Mouse (Mus musculus) MEL (cell line): Measurements from ENCODE around the gene Poldip3. TPM values are rescaled to one million over a fixed set of nuclear protein-coding genes. Genes with fewer than 3 reads are reported as not detected.

ENCODE experiments used
- DNase-seq: peaks from one replicate; pipeline ENCODE4 v3.0.0; 2011; ENCODE audit warnings: low read depth, low spot score
- H3K27ac ChIP-seq: 2 replicates; pipeline ENCODE4 v1.5.1; 2012; ENCODE audit warnings: low read depth, mild to moderate bottlenecking, control low read depth, low read length, moderate library complexity; ENCODE audit not compliant: control insufficient read depth
- H3K27me3 ChIP-seq, 2 experiments: fragments of 150-350 bp in 1 of 2; sonication (generic) in 1 of 2; 2 replicates each; pipeline ENCODE4 v1.6.1; 2012; ENCODE audit warnings: low read length in 2 of 2, mild to moderate bottlenecking in 2 of 2, improper control_type of control experiment in 1 of 2, moderate library complexity in 1 of 2; ENCODE audit not compliant: insufficient read depth in 2 of 2, control insufficient read depth in 1 of 2
- H3K36me3 ChIP-seq, 2 experiments: 2 replicates each; pipeline ENCODE4 v1.6.1; 2012 to 2014; ENCODE audit warnings: low read length in 2 of 2, improper control_type of control experiment in 1 of 2, inconsistent platforms in 1 of 2, mild to moderate bottlenecking in 1 of 2; ENCODE audit not compliant: insufficient read depth in 2 of 2, control insufficient read depth in 1 of 2
- H3K4me1 ChIP-seq, 2 experiments: fragments of 150-350 bp in 1 of 2; sonication (generic) in 1 of 2; 2 replicates each; pipeline ENCODE4 v1.6.1; 2012; ENCODE audit warnings: low read length in 2 of 2, improper control_type of control experiment in 1 of 2, mild to moderate bottlenecking in 1 of 2; ENCODE audit not compliant: insufficient read depth in 2 of 2, control insufficient read depth in 1 of 2
- H3K4me3 ChIP-seq, 2 experiments: fragments of 150-350 bp in 1 of 2; sonication (generic) in 1 of 2; 2 replicates each; pipeline ENCODE4 v1.5.1; 2012; ENCODE audit warnings: low read depth in 2 of 2, low read length in 2 of 2, mild to moderate bottlenecking in 2 of 2, moderate library complexity in 2 of 2, control low read depth in 1 of 2, improper control_type of control experiment in 1 of 2; ENCODE audit not compliant: control insufficient read depth in 1 of 2, insufficient read depth in 1 of 2
- H3K79me2 ChIP-seq: 2 replicates; pipeline ENCODE4 v1.6.1; 2012; ENCODE audit warnings: mild to moderate bottlenecking, low read length, moderate library complexity; ENCODE audit not compliant: control insufficient read depth, poor library complexity, insufficient read depth
- H3K9ac ChIP-seq: 2 replicates; pipeline ENCODE4 v1.6.1; 2012; ENCODE audit warnings: low read depth, mild to moderate bottlenecking, control low read depth, low read length, moderate library complexity; ENCODE audit not compliant: control insufficient read depth, poor library complexity, severe bottlenecking
- H3K9me3 ChIP-seq: fragments of 150-350 bp; sonication (generic); replicated peaks from 2 replicates; pipeline ENCODE4 v1.6.1; 2012; ENCODE audit warnings: mild to moderate bottlenecking, low read length, improper control_type of control experiment, moderate library complexity; ENCODE audit not compliant: insufficient read depth
- BHLHE40 ChIP-seq: IDR thresholded peaks from 2 replicates; pipeline ENCODE4 v1.6.1; 2012; ENCODE audit warnings: low read depth, mild to moderate bottlenecking, inconsistent platforms, low read length, improper control_type of control experiment, borderline replicate concordance
- CHD1 ChIP-seq: IDR thresholded peaks from 2 replicates; pipeline ENCODE4 v1.6.1; 2012; ENCODE audit warnings: low read depth, mild to moderate bottlenecking, inconsistent platforms, low read length, improper control_type of control experiment
- CHD2 ChIP-seq: IDR thresholded peaks from 2 replicates; pipeline ENCODE4 v1.6.1; 2011; ENCODE audit warnings: low read length, improper control_type of control experiment
- CTCF ChIP-seq, 3 experiments: IDR thresholded peaks in 2 of 3; conservative IDR thresholded peaks in 1 of 3; 2 replicates each; pipeline ENCODE4 v1.5.1; 2011 to 2012; ENCODE audit warnings: low read length in 3 of 3, low read depth in 2 of 3, mild to moderate bottlenecking in 2 of 3, improper control_type of control experiment in 1 of 3, inconsistent platforms in 1 of 3, mixed read lengths in 1 of 3, moderate library complexity in 1 of 3; ENCODE audit not compliant: control insufficient read depth in 1 of 3, insufficient read depth in 1 of 3, poor library complexity in 1 of 3, severe bottlenecking in 1 of 3
- EP300 ChIP-seq, 2 experiments: IDR thresholded peaks; 2 replicates each; pipeline ENCODE4 v1.6.1; 2011; ENCODE audit warnings: improper control_type of control experiment in 2 of 2, low read length in 2 of 2, low read depth in 1 of 2, mild to moderate bottlenecking in 1 of 2
- HCFC1 ChIP-seq: IDR thresholded peaks from 2 replicates; pipeline ENCODE4 v1.6.1; 2012; ENCODE audit warnings: low read depth, mild to moderate bottlenecking, inconsistent platforms, low read length, improper control_type of control experiment, moderate library complexity
- JUND ChIP-seq: IDR thresholded peaks from 2 replicates; pipeline ENCODE4 v1.6.1; 2011; ENCODE audit warnings: low read depth, mild to moderate bottlenecking, improper control_type of control experiment, low read length
- KAT2A ChIP-seq: conservative IDR thresholded peaks from 2 replicates; pipeline ENCODE4 v1.6.1; 2012; ENCODE audit warnings: low read depth, low read length, improper control_type of control experiment, inconsistent platforms
- MEF2A ChIP-seq: IDR thresholded peaks from 2 replicates; pipeline ENCODE4 v1.6.1; 2014; ENCODE audit warnings: low read depth, mild to moderate bottlenecking, inconsistent platforms, low read length, improper control_type of control experiment; ENCODE audit not compliant: poor library complexity, insufficient replicate concordance, severe bottlenecking; ENCODE audit errors: extremely low read depth
- MXI1 ChIP-seq: IDR thresholded peaks from 2 replicates; pipeline ENCODE4 v1.6.1; 2011; ENCODE audit warnings: mild to moderate bottlenecking, low read depth, low read length, improper control_type of control experiment
- MYB ChIP-seq: IDR thresholded peaks from 2 replicates; pipeline ENCODE4 v1.6.1; 2011; ENCODE audit warnings: mild to moderate bottlenecking, low read depth, low read length, improper control_type of control experiment
- MYC ChIP-seq: IDR thresholded peaks from 2 replicates; pipeline ENCODE4 v1.6.1; 2011; ENCODE audit warnings: low read depth, mild to moderate bottlenecking, low read length, improper control_type of control experiment, moderate library complexity
- NELFE ChIP-seq: IDR thresholded peaks from 2 replicates; pipeline ENCODE4 v1.6.1; 2011; ENCODE audit warnings: low read depth, low read length, improper control_type of control experiment
- POLR2A ChIP-seq, 2 experiments: IDR thresholded peaks; 2 replicates each; pipeline ENCODE4 v1.6.1; 2011 to 2012; ENCODE audit warnings: low read length in 2 of 2, mild to moderate bottlenecking in 2 of 2, control low read depth in 1 of 2, improper control_type of control experiment in 1 of 2, low read depth in 1 of 2, moderate library complexity in 1 of 2; ENCODE audit not compliant: control insufficient read depth in 1 of 2, insufficient read depth in 1 of 2, poor library complexity in 1 of 2
- POLR2AphosphoS5 ChIP-seq: IDR thresholded peaks from 2 replicates; pipeline ENCODE4 v1.6.1; 2012; ENCODE audit warnings: low read depth, borderline replicate concordance, mild to moderate bottlenecking, inconsistent platforms, low read length, moderate library complexity, mixed read lengths
- RAD21 ChIP-seq: IDR thresholded peaks from 2 replicates; pipeline ENCODE4 v1.6.1; 2011; ENCODE audit warnings: mild to moderate bottlenecking, low read depth, low read length, improper control_type of control experiment
- SIN3A ChIP-seq: IDR thresholded peaks from 2 replicates; pipeline ENCODE4 v1.6.1; 2012; ENCODE audit warnings: low read length, improper control_type of control experiment, inconsistent platforms
- UBTF ChIP-seq: IDR thresholded peaks from 2 replicates; pipeline ENCODE4 v1.6.1; 2012; ENCODE audit warnings: low read depth, mild to moderate bottlenecking, inconsistent platforms, low read length, improper control_type of control experiment, moderate library complexity, borderline replicate concordance; ENCODE audit not compliant: insufficient read depth
- USF2 ChIP-seq, 2 experiments: IDR thresholded peaks; 2 replicates each; pipeline ENCODE4 v1.6.1; 2011 to 2012; ENCODE audit warnings: improper control_type of control experiment in 2 of 2, low read length in 2 of 2, borderline replicate concordance in 1 of 2, inconsistent platforms in 1 of 2, low read depth in 1 of 2, mild to moderate bottlenecking in 1 of 2; ENCODE audit not compliant: insufficient read depth in 1 of 2
- ZC3H11A ChIP-seq: IDR thresholded peaks from 2 replicates; pipeline ENCODE4 v1.6.1; 2012; ENCODE audit warnings: low read depth, mild to moderate bottlenecking, inconsistent platforms, low read length, improper control_type of control experiment
- ZKSCAN1 ChIP-seq: IDR thresholded peaks from 2 replicates; pipeline ENCODE4 v1.6.1; 2012; ENCODE audit warnings: low read depth, mild to moderate bottlenecking, inconsistent platforms, low read length, improper control_type of control experiment, moderate library complexity
- polyA plus RNA-seq, 2 experiments: library from polyadenylated mRNA; stranded (reverse) in 1 of 2; unstranded in 1 of 2; fragments of >175 nt in 1 of 2; fragments of >200 nt in 1 of 2; gene quantifications; 2 replicates each; pipeline versions ENCODE4 v1.2.1 to v1.2.4; 2012; ENCODE audit warnings: low replicate concordance in 2 of 2, low read depth in 1 of 2; ENCODE audit not compliant: insufficient read length in 2 of 2, insufficient read depth in 1 of 2, missing spikeins in 1 of 2
- total RNA-seq: library from RNA; depleted of rRNA; stranded (reverse); fragments of 300-350 nt; gene quantifications from 2 replicates; pipeline ENCODE4 v1.2.3, GENCODE M21; 2012

The Poldip3 gene
- total and polyA plus RNA-seq, 3 experiments, result 113 to 123 TPM; not detected in 1

DNA sequence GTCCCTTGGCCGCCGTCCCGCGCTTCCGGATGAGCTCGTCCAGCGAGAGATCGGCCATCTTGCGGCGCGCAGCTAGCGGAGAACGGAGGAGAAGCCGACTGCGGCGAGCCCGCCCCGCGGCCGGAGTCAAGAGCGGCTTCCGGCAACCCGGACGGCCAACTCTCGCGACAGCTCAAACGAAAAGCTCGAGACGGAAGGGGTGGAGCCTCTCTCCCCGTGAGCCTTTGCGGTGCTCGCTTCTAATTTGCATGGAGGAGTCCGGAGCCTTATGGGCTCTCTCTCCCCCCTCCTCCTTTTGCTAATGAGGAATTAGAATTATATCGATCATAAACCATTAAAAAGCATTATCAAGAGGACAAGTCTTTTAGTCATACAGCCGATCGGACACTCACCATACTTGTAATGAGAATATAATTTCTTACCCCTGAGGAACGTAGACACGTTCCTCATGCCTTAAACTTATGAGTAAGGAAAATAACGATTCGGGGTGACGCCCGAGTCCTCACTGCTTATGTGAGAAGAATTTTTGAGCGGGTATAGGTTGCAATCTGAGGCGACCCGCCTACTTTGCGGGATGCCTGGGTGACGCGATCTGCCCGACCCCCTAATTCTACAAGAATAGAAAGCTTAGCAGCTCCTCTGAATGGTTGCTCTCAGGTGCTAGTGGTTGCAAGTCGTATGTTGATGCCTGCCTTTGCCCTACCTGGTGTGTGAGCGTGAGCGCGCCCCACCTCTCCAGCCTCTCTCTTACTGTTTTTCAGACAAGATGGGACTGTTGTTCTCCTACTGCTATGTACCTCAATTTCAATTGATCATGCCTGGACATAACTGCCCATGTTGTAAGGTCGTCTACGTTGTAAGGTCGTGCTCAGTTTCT, at the start of gene Poldip3 (continued):
- TF ChIP-seq HCFC1 (peak; percentile 88), POLR2A (IDR thresholded peaks at IDR 0.05; ENCODE audit: control insufficient read depth in 1 of 2, insufficient read depth in 1 of 2, low read depth in 1 of 2, low read length in 2 of 2, poor library complexity in 1 of 2) (peak; percentile 96 to 99), CTCF (IDR thresholded peaks at IDR 0.05 in 2 of 3, conservative IDR thresholded peaks at IDR 0.05 in 1 of 3; ENCODE audit: control insufficient read depth in 1 of 3, insufficient read depth in 1 of 3, low read depth in 2 of 3, low read length in 3 of 3, poor library complexity in 1 of 3, severe bottlenecking in 1 of 3) (no peak), NELFE (peak; percentile 92)

DNA sequence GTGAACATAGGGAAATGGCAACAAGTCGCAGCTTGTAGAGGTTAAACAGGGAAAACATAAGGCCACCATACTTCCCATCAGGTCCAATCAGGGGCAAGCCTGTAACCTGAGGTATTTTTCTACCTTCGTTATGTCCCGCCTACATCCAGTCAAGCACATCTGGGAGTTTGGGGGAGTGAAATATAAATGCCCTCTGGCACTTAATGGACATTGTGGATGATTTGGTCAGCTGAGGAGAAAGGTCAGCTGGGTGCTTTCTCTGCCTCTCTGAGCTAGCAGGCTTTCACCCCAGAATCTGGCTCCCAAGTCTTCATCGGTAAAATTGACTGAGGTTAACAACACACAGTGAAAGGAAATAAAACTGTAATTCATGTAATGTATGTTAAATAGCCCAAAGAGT, 44.2 kb upstream of the Poldip3 start:
- H3K79me2 ChIP-seq, result no peaks in the 10 kb centered on the region
- no peaks in the 10 kb centered on the region for H3K36me3 ChIP-seq
- H3K9me3 ChIP-seq, result no peaks in the 10 kb centered on the region
- TF ChIP-seq KAT2A (no peak), EP300 (IDR thresholded peaks at IDR 0.05; ENCODE audit: low read depth in 1 of 2, low read length in 2 of 2) (no peak), RAD21 (no peak), POLR2AphosphoS5 (no peak), MYC (no peak), ZC3H11A (no peak), MEF2A (no peak), POLR2A (IDR thresholded peaks at IDR 0.05; ENCODE audit: control insufficient read depth in 1 of 2, insufficient read depth in 1 of 2, low read depth in 1 of 2, low read length in 2 of 2, poor library complexity in 1 of 2) (no peak), CHD1 (no peak), SIN3A (no peak), UBTF (no peak), CHD2 (no peak), JUND (no peak), ZKSCAN1 (no peak), CTCF (IDR thresholded peaks at IDR 0.05 in 2 of 3, conservative IDR thresholded peaks at IDR 0.05 in 1 of 3; ENCODE audit: control insufficient read depth in 1 of 3, insufficient read depth in 1 of 3, low read depth in 2 of 3, low read length in 3 of 3, poor library complexity in 1 of 3, severe bottlenecking in 1 of 3) (no peak), MYB (no peak), USF2 (IDR thresholded peaks at IDR 0.05; ENCODE audit: borderline replicate concordance in 1 of 2, insufficient read depth in 1 of 2, low read depth in 1 of 2, low read length in 2 of 2) (no peak), BHLHE40 (no peak), MXI1 (no peak)
- TF ChIP-seq, all 39 proteins: peak for 0
- H3K27me3 ChIP-seq, result no peaks in the 10 kb centered on the region; a peak in 2 of 4 replicates
- H3K4me3 ChIP-seq, result no peak overlapping the region
- no peaks in the 10 kb centered on the region for H3K4me1 ChIP-seq
- H3K9ac ChIP-seq, result no peak overlapping the region
- DNase-seq, result no peak
- no peak overlapping the region for H3K27ac ChIP-seq
